12 mouse cellular contexts compared by ENCODE assay signal in the genomic region with DNA sequence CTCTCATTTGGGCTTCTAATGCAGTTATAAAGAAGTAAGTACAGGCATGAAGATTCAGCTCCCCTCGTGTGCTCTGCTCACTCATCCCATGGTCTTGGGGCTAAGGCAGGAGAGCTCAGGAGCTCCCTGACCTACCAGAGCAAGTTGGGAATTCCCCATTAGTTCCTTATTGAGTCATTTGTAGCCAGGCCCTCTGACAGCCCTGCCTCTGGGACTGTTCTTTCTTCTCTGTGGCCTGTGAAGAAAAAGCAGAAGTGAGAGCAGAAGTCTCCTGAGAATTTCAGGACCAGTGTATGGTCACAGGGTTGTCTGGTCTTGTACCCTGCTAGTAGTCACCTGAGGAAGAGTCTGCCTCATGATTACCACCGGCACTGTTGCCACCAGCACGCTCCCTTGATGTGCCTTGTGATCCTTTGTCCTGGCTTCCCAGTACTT. TPM values are rescaled to one million over a fixed set of nuclear protein-coding genes. Genes with fewer than 3 reads are reported as not detected.
DNase-seq lines count a peak whose midpoint lies in the region; ATAC-seq lines count a peak whose summit lies in the region.
"Had no signal": no experiment of that assay in that cellular context is flagged by ENCODE, and none has a peak within 500 bp of the region (broad histone marks: within the 10 kb centered on the region; RNA-seq: fewer than 3 reads in every experiment).

No protein-coding gene starts in this region.

- DNase-seq in heart, adult 11 months, result peak; percentile 96
- DNase-seq in heart, postnatal 4 days, result no peak
- peak; percentile 32 for DNase-seq in spleen, adult 12 weeks (ENCODE audit: low spot score)
- no peak for DNase-seq in spleen, postnatal 14 days (ENCODE audit: low spot score in 2 of 2)
- DNase-seq in spleen, postnatal 36 days (ENCODE audit: low spot score in 2 of 2), result peak; percentile 83 to 88
- DNase-seq in adrenal gland, postnatal 25 days, result no peak
- DNase-seq in gastrocnemius, postnatal 25 days, result no peak
- DNase-seq: forebrain, postnatal 0 days; thymus, adult 18-20 months had no signal

- ATAC-seq in common myeloid progenitor, adult 5-6 weeks (replicated peaks; ENCODE audit: low read depth, poor library complexity, severe bottlenecking), result peak; percentile 90
- ATAC-seq: forebrain, postnatal 0 days; hindbrain, embryonic 16.5 days had no signal

RNA-seq across cellular contexts. Expression of gene Tbc1d10a, which starts 9.0 kb away (rescaled TPM):
- 10 to 100 TPM; 10.9 to 11.8 TPM for total RNA-seq in heart, postnatal 4 days (2021)
- total RNA-seq in common myeloid progenitor, adult 5-6 weeks (2017), result 4.7 and 6.3 TPM in 2 replicates
- total RNA-seq in adrenal gland, postnatal 25 days (2021), result 15.6 and 15.8 TPM in 2 replicates
- 1 to 10 TPM; 3.8 to 4.3 TPM for total RNA-seq in gastrocnemius, postnatal 25 days (2021)

RNA-seq across cellular contexts. Expression of gene Castor1, which starts 22.4 kb away (rescaled TPM):
- total RNA-seq in heart, postnatal 4 days (2021), result 1 to 10 TPM; 4.7 to 5.1 TPM
- total RNA-seq in common myeloid progenitor, adult 5-6 weeks (2017), result 0.50 and 4.6 TPM in 2 replicates
- 3.0 and 4.1 TPM in 2 replicates for total RNA-seq in adrenal gland, postnatal 25 days (2021)
- 1 to 10 TPM; 1.8 to 4.4 TPM for total RNA-seq in gastrocnemius, postnatal 25 days (2021)

RNA-seq across cellular contexts. Expression of gene Sf3a1, which starts 35.5 kb away (rescaled TPM):
- total RNA-seq in heart, postnatal 4 days (2021), result 10 to 100 TPM; 56.6 to 56.9 TPM
- total RNA-seq in common myeloid progenitor, adult 5-6 weeks (2017), result 47.1 and 54.6 TPM in 2 replicates
- total RNA-seq in adrenal gland, postnatal 25 days (2021), result 42.1 and 45.6 TPM in 2 replicates
- 10 to 100 TPM; 14.8 to 19.8 TPM for total RNA-seq in gastrocnemius, postnatal 25 days (2021)

RNA-seq across cellular contexts. Expression of gene Ccdc157, which starts 35.5 kb away (rescaled TPM):
- total RNA-seq in heart, postnatal 4 days (2021), result 1 to 10 TPM; 5.8 to 6.5 TPM
- total RNA-seq in common myeloid progenitor, adult 5-6 weeks (2017), result 2.1 TPM in 2 replicates
- total RNA-seq in adrenal gland, postnatal 25 days (2021), result 11.8 and 14.0 TPM in 2 replicates
- total RNA-seq in gastrocnemius, postnatal 25 days (2021), result 1 to 10 TPM; 3.1 to 3.2 TPM

RNA-seq across cellular contexts. Expression of gene Osm, which starts 40.6 kb away (rescaled TPM):
- under 1 TPM in 1 of 2 experiments, not detected in 1; 0.14 TPM for total RNA-seq in heart, postnatal 4 days (2021)
- 15.7 and 16.1 TPM in 2 replicates for total RNA-seq in common myeloid progenitor, adult 5-6 weeks (2017)
- total RNA-seq in adrenal gland, postnatal 25 days (2021), result not detected in 2 replicates
- not detected for total RNA-seq in gastrocnemius, postnatal 25 days (2021)
- total RNA-seq: layer of hippocampus, postnatal 10 days had no signal

Comparison
In these comparisons a context has a peak if more than half of its experiments do, and no peak if none do; other contexts are left out.
1. DNase-seq: peak in heart, adult 11 months (single experiment), spleen, adult 12 weeks (single experiment) and spleen, postnatal 36 days (2 of 2); none in heart, postnatal 4 days (single experiment), spleen, postnatal 14 days (0 of 2), adrenal gland, postnatal 25 days (single experiment) and gastrocnemius, postnatal 25 days (single experiment).